Mouse (Mus musculus) C2C12 (cell line): ENCODE measurements around the gene Mrps12.

Source experiments
- CEBPB ChIP-seq: IDR thresholded peaks from one replicate; pipeline ENCODE4 v1.6.1; 2011; ENCODE audit warnings: low read depth, mild to moderate bottlenecking, control low read depth, moderate library complexity
- CTCF ChIP-seq: IDR thresholded peaks from one replicate; pipeline ENCODE4 v1.5.1; 2011; ENCODE audit not compliant: control insufficient read depth, insufficient read depth, insufficient read length
- MYOD1 ChIP-seq: IDR thresholded peaks from one replicate; pipeline ENCODE4 v1.6.1; 2011; ENCODE audit warnings: low read depth; ENCODE audit not compliant: control insufficient read depth, insufficient read length

- no peak for TF ChIP-seq CTCF
- TF ChIP-seq MYOD1: no peak
- no peak for TF ChIP-seq CEBPB
Observed at GRCm38 (mm10) chr7:28749935-28750334, 8.3 kb upstream of the Mrps12 start.
